Mouse (Mus musculus) lung, adult 2 months (tissue): ENCODE data around the gene Dnmt3b.

Source experiments
- CTCF ChIP-seq: fragments of 200-500 bp; IDR thresholded peaks from 2 replicates; pipeline ENCODE4 v1.5.1; 2011; ENCODE audit warnings: mild to moderate bottlenecking, low read length, control low read depth; ENCODE audit not compliant: insufficient read depth
- POLR2A ChIP-seq: fragments of 200-500 bp; IDR thresholded peaks from 2 replicates; pipeline ENCODE4 v1.6.1; 2011; ENCODE audit warnings: low read depth, mild to moderate bottlenecking, control low read depth, low read length, borderline replicate concordance; ENCODE audit errors: extremely low read depth

- TF ChIP-seq CTCF (no peak), POLR2A (no peak)
Observed at GRCm38 (mm10) chr2:153622449-153622848, 26.8 kb upstream of the Dnmt3b start.
